ENCODE assay signal across 8 mouse cellular contexts in genomic region chr11:62820059-62820541, GRCm38 (mm10). TPM values are rescaled to one million over a fixed set of nuclear protein-coding genes. Genes with fewer than 3 reads are reported as not detected.
DNase-seq lines count a peak whose midpoint lies in the region; ATAC-seq and TF ChIP-seq lines count a peak whose summit lies in the region.

Gene Trim16, plus strand, starts transcription at chr11:62820231.

- peaks cover 8% of the 10 kb centered on the region for H3K4me1 ChIP-seq in hindbrain, embryonic 16.5 days (ENCODE audit: control insufficient read depth, insufficient read depth, low read depth, low read length)

- peak within 1 kb of the TSS; percentile 94 for H3K27ac ChIP-seq in gastrocnemius, adult 2 months
- H3K27ac ChIP-seq in hindbrain, embryonic 16.5 days (ENCODE audit: low read depth, low read length): peak within 1 kb of the TSS; percentile 55; the same call in 1 of the 2 replicates

- peak within 1 kb of the TSS; percentile 77 for H3K4me2 ChIP-seq in hindbrain, embryonic 16.5 days (ENCODE audit: low read length)

- peak within 1 kb of the TSS; percentile 62 for H3K9ac ChIP-seq in hindbrain, embryonic 16.5 days (ENCODE audit: low read depth, low read length)

- WGBS in hindbrain, embryonic 16.5 days: 7% methylated on average over 15 of the region's 15 CpGs

- peak; percentile 17; the same call in 1 of the 2 replicates for TF ChIP-seq CTCF in gastrocnemius, adult 2 months (IDR thresholded peaks at IDR 0.05)

- H3K36me3 ChIP-seq in hindbrain, embryonic 16.5 days (ENCODE audit: control insufficient read depth, insufficient read depth, low read length): no peaks in the 10 kb centered on the region

- no peaks in the 10 kb centered on the region for H3K9me3 ChIP-seq in hindbrain, embryonic 16.5 days (ENCODE audit: control insufficient read depth, low read length)

- no peaks in the 10 kb centered on the region for H3K27me3 ChIP-seq in hindbrain, embryonic 16.5 days (replicated peaks; ENCODE audit: control insufficient read depth, insufficient read depth, low read length)

- intact Hi-C loops in gastrocnemius, adult 2 months (cut with DNase I): no loop called here

- DNase-seq in adrenal gland, adult (ENCODE audit: inconsistent age in 2 of 2, low spot score in 1 of 2): peak; percentile 64 to 89
- DNase-seq in embryo, embryonic 10 days (ENCODE audit: low spot score): peak; percentile 82
- DNase-seq in gastrocnemius, adult 2 months: peak; percentile 91
- DNase-seq in left cerebral cortex, adult 9 months (ENCODE audit: low spot score in 2 of 2): peak; percentile 5 to 30
- peak; percentile 21 to 25 for DNase-seq in right cerebral cortex, adult 2 months (ENCODE audit: low spot score in 2 of 2)
- DNase-seq in urinary bladder, postnatal 14 days (ENCODE audit: low spot score): peak; percentile 81

- ATAC-seq in hindbrain, embryonic 16.5 days: peak; percentile 90
- ATAC-seq in megakaryocyte, adult 5-6 weeks (ENCODE audit: poor library complexity, severe bottlenecking): peak; percentile 86

- peak within 1 kb of the TSS; percentile 96 for H3K4me3 ChIP-seq in gastrocnemius, adult 2 months
- peak within 1 kb of the TSS; percentile 47 for H3K4me3 ChIP-seq in hindbrain, embryonic 16.5 days (ENCODE audit: low read length)

RNA-seq across cellular contexts. Expression of gene Trim16, which starts in this region (rescaled TPM):
- 10 to 100 TPM; 34.8 to 38.4 TPM for total RNA-seq in gastrocnemius, adult 2 months (2021)
- 8.0 and 8.4 TPM in 2 replicates for polyA plus RNA-seq in hindbrain, embryonic 16.5 days (2015; fragmentation: Nextera tagmentation; extraction: Ambion mirVana)
- total RNA-seq in megakaryocyte, adult 5-6 weeks (2015): 15.4 and 25.5 TPM in 2 replicates
- 21.4 and 22.8 TPM in 2 replicates for total RNA-seq in megakaryocyte, adult 5-6 weeks (2017)

Comparison
In these comparisons a context has a peak if more than half of its experiments do, and no peak if none do; other contexts are left out.
1. Peak in every context shown above with its lines: DNase-seq, ATAC-seq, H3K4me3 ChIP-seq and H3K27ac ChIP-seq.
2. DNase-seq: peak in every context shown above with its lines; median percentile 91 in gastrocnemius, adult 2 months; 82 in embryo, embryonic 10 days; 81 in urinary bladder, postnatal 14 days; 76 in adrenal gland, adult; 23 in right cerebral cortex, adult 2 months; 18 in left cerebral cortex, adult 9 months.